Mouse (Mus musculus) right cerebral cortex, postnatal 36 days (tissue): ENCODE results near the gene Fam171b.

Source experiments
- DNase-seq, 2 experiments: peaks; one replicate each; pipeline ENCODE4 v3.0.0; 2022; ENCODE audit warnings: low spot score in 2 of 2, mixed read lengths in 1 of 2

The Fam171b gene

DNA sequence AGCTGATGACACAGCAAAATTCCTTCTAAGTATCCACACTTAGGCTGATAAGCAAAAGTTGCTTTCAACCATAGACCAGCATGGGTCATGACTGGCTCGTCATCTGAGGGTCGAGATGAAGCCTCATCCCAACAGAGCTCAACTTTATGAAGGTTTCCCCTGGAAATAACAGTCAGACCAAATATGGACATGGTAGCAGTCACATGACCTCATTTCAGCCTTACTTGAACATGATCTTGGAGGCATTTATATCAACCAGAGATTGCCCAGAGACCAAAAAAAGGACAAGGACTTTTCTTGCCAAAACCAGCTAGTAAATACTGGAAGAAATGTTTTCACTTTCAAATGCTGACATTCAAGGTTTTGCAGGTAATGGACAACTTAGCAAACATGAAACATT, 81.3 kb downstream of the Fam171b start:
- no peak for DNase-seq

DNA sequence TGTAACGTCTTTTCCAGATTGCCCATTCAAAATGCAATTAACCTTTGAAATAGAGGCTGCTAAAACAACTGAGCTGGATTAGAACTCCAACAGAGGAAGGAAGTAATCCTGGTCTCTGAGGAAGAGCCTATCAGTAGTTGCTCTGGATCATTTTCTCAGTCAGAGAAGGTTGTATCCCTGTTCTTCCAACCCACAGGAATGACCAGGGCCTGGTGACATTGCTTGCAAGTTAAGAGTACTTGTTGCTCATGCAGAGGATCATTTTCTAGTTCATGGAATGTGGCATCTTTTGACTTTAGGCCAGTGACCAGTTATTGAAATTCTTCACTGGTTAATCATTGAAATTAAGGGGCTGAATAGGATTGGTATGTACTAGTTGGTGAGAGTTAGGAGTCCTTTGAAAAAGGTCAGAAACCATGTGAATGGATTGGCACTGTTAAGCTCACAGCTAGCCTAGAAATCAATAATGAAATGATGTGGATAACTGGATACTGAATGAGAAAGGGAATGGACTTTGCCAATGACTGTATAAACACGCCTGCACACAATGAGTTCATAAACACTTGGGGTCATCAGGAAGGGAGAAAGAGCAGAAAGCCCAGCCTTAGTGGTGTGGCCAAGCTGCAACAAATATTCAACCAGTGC, 89.6 kb downstream of the Fam171b start:
- DNase-seq, result no peak

DNA sequence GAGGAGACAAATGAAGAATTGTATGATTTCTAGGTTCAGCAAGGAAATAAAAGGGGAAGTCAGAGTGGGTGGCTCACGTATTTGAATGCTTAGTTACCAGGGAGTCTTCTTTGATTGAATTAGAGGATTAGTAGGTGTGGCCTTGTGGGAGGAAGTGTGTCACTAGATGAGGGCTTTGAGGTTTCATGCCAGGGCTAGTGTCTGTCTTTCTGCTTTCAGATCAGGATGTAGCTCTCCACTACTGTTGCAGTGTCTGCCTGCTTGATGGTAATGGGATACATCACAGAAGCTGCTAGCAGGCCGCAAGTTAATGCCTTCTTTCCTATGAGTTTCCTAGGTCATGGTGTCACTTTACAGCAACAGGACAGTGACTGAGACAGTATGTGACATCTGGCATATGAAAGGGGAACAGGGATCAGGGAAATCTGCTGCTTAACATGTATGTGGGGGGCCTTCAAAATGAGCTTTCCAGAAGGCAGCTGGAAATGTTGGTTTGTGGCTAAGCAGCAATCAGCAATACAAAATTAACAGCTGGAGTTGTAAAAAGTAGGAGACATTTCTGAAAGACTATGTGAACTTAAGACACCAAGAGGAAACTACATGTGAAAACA, 117.1 kb downstream of the Fam171b start:
- no peak for DNase-seq
